Comparison of ENCODE assay signal across 8 mouse cellular contexts in genomic region chr16:59547887-59548581, GRCm38 (mm10). TPM values are rescaled to one million over a fixed set of nuclear protein-coding genes. Genes with fewer than 3 reads are reported as not detected.
DNase-seq lines count a peak whose midpoint lies in the region; ATAC-seq and TF ChIP-seq lines count a peak whose summit lies in the region.

No protein-coding gene starts in this region.

- no peak overlapping the region for H3K4me2 ChIP-seq in forebrain, embryonic 15.5 days (replicated peaks)
- H3K4me2 ChIP-seq in hindbrain, embryonic 13.5 days, result no peak overlapping the region
- H3K4me2 ChIP-seq in midbrain, embryonic 15.5 days, result no peak overlapping the region

- no peak overlapping the region for H3K9ac ChIP-seq in ES-Bruce4 (ENCODE audit: low read depth, poor library complexity, severe bottlenecking)
- H3K9ac ChIP-seq in forebrain, embryonic 15.5 days (replicated peaks), result no peak overlapping the region
- no peak overlapping the region for H3K9ac ChIP-seq in hindbrain, embryonic 13.5 days
- H3K9ac ChIP-seq in midbrain, embryonic 15.5 days, result no peak overlapping the region

- peak; percentile 72 for DNase-seq in adipocyte (ENCODE audit: low spot score)
- DNase-seq in layer of hippocampus, postnatal 14 days (ENCODE audit: low spot score in 2 of 2), result peak; percentile 43 to 52
- DNase-seq in thymus, adult 2 months, result no peak

- ATAC-seq in forebrain, embryonic 15.5 days (replicated peaks), result peak; percentile 67
- ATAC-seq in hindbrain, embryonic 13.5 days (ENCODE audit: low FRiP score), result peak; percentile 33; the same call in 1 of the 2 replicates
- ATAC-seq in midbrain, embryonic 15.5 days (replicated peaks), result peak; percentile 64
- no peak for ATAC-seq in megakaryocyte progenitor cell, adult 5-6 weeks (replicated peaks; ENCODE audit: poor library complexity)

- peaks cover 3% of the 10 kb centered on the region for H3K4me1 ChIP-seq in ES-Bruce4 (ENCODE audit: control insufficient read depth, insufficient read depth, low read length)
- H3K4me1 ChIP-seq in forebrain, embryonic 15.5 days, result peaks cover 18% of the 10 kb centered on the region
- H3K4me1 ChIP-seq in hindbrain, embryonic 13.5 days (replicated peaks), result peaks cover 20% of the 10 kb centered on the region
- peaks cover 19% of the 10 kb centered on the region for H3K4me1 ChIP-seq in midbrain, embryonic 15.5 days
- no peaks in the 10 kb centered on the region for H3K4me1 ChIP-seq in thymus, adult 2 months (replicated peaks; ENCODE audit: control insufficient read depth, insufficient read depth, low read length)

- TF ChIP-seq EP300 in ES-Bruce4 (IDR thresholded peaks at IDR 0.05; ENCODE audit: insufficient read depth, low read depth, low read length), result no peak

- H3K4me3 ChIP-seq in ES-Bruce4 (ENCODE audit: low read depth, low read length), result no peak overlapping the region
- H3K4me3 ChIP-seq in forebrain, embryonic 15.5 days, result no peak overlapping the region
- H3K4me3 ChIP-seq in hindbrain, embryonic 13.5 days, result no peak overlapping the region
- no peak overlapping the region for H3K4me3 ChIP-seq in midbrain, embryonic 15.5 days
- no peak overlapping the region for H3K4me3 ChIP-seq in thymus, adult 2 months (ENCODE audit: control insufficient read depth, insufficient read depth, low read length)

- 53% methylated on average over 14 of the region's 14 CpGs for WGBS in forebrain, embryonic 15.5 days
- 71% methylated on average over 14 of the region's 14 CpGs for WGBS in hindbrain, embryonic 13.5 days
- 57% methylated on average over 14 of the region's 14 CpGs for WGBS in midbrain, embryonic 15.5 days
- 90% methylated on average over 14 of the region's 14 CpGs for WGBS in thymus, adult 2 months

- no peak for TF ChIP-seq POLR2A in ES-Bruce4 (IDR thresholded peaks at IDR 0.05; ENCODE audit: insufficient read depth, low read length)
- no peak for TF ChIP-seq POLR2A in thymus, adult 2 months (IDR thresholded peaks at IDR 0.05; ENCODE audit: control insufficient read depth, extremely low read depth, insufficient read depth, low read length, poor library complexity)

- H3K9me3 ChIP-seq in ES-Bruce4 (replicated peaks; ENCODE audit: control insufficient read depth, insufficient read depth, low read length, poor library complexity, severe bottlenecking), result no peaks in the 10 kb centered on the region
- H3K9me3 ChIP-seq in forebrain, embryonic 15.5 days, result no peaks in the 10 kb centered on the region
- H3K9me3 ChIP-seq in hindbrain, embryonic 13.5 days, result no peaks in the 10 kb centered on the region
- no peaks in the 10 kb centered on the region for H3K9me3 ChIP-seq in midbrain, embryonic 15.5 days

- no peaks in the 10 kb centered on the region for H3K27me3 ChIP-seq in ES-Bruce4 (ENCODE audit: control insufficient read depth, insufficient read depth, low read length, poor library complexity, severe bottlenecking)
- no peaks in the 10 kb centered on the region for H3K27me3 ChIP-seq in forebrain, embryonic 15.5 days
- H3K27me3 ChIP-seq in hindbrain, embryonic 13.5 days, result no peaks in the 10 kb centered on the region
- H3K27me3 ChIP-seq in midbrain, embryonic 15.5 days (replicated peaks), result no peaks in the 10 kb centered on the region
- H3K27me3 ChIP-seq in thymus, adult 2 months (ENCODE audit: control insufficient read depth, insufficient read depth, low read length), result no peaks in the 10 kb centered on the region

- no peaks in the 10 kb centered on the region; the same call in 1 of the 2 replicates for H3K36me3 ChIP-seq in ES-Bruce4 (ENCODE audit: control insufficient read depth, insufficient read depth, low read length, poor library complexity, severe bottlenecking)
- H3K36me3 ChIP-seq in forebrain, embryonic 15.5 days, result no peaks in the 10 kb centered on the region
- H3K36me3 ChIP-seq in hindbrain, embryonic 13.5 days, result no peaks in the 10 kb centered on the region
- H3K36me3 ChIP-seq in midbrain, embryonic 15.5 days (replicated peaks), result no peaks in the 10 kb centered on the region
- no peaks in the 10 kb centered on the region for H3K36me3 ChIP-seq in thymus, adult 2 months (ENCODE audit: control insufficient read depth, insufficient read depth, low read length)

- H3K27ac ChIP-seq in ES-Bruce4 (ENCODE audit: insufficient read depth, low read length), result 0 out of 2 replicates have a peak overlapping the region, but pooled peaks have one; percentile 17
- H3K27ac ChIP-seq in forebrain, embryonic 15.5 days (replicated peaks), result peak overlapping the region; percentile 65
- H3K27ac ChIP-seq in hindbrain, embryonic 13.5 days, result peak overlapping the region; percentile 37
- H3K27ac ChIP-seq in midbrain, embryonic 15.5 days, result peak overlapping the region; percentile 66
- H3K27ac ChIP-seq in thymus, adult 2 months (ENCODE audit: control insufficient read depth, insufficient read depth, low read length), result no peak overlapping the region

- no peak for TF ChIP-seq CTCF in ES-Bruce4 (IDR thresholded peaks at IDR 0.05; ENCODE audit: low read depth, low read length)
- no peak for TF ChIP-seq CTCF in thymus, adult 2 months (IDR thresholded peaks at IDR 0.05; ENCODE audit: borderline replicate concordance, control insufficient read depth, extremely low read depth, insufficient read depth, low read length, poor library complexity)

RNA-seq across cellular contexts. Expression of gene Crybg3, which starts 52.7 kb away (rescaled TPM):
- polyA plus RNA-seq in ES-Bruce4 (2011; ENCODE audit: insufficient read depth, insufficient read length, low read depth, missing spikeins), result 11.8 and 13.3 TPM in 2 replicates
- polyA plus RNA-seq in forebrain, embryonic 15.5 days (2015; fragmentation: Nextera tagmentation; extraction: Ambion mirVana), result 2.2 and 2.3 TPM in 2 replicates
- polyA plus RNA-seq in hindbrain, embryonic 13.5 days (2015; fragmentation: Nextera tagmentation; extraction: Ambion mirVana), result 3.0 and 4.1 TPM in 2 replicates
- total RNA-seq in layer of hippocampus, postnatal 14 days (2021), result 1 to 10 TPM; 5.0 to 5.7 TPM
- 2.5 and 3.0 TPM in 2 replicates for polyA plus RNA-seq in midbrain, embryonic 15.5 days (2015; fragmentation: Nextera tagmentation; extraction: Ambion mirVana)
- 13.3 and 14.6 TPM in 2 replicates for total RNA-seq in megakaryocyte progenitor cell, adult 5-6 weeks (2015)
- total RNA-seq in megakaryocyte progenitor cell, adult 5-6 weeks (2017), result 17.9 and 26.8 TPM in 2 replicates
- 1.0 and 1.4 TPM in 2 replicates for polyA plus RNA-seq in thymus, adult 2 months (2012; rRNA removed)
